Mouse (Mus musculus) A20 (cell line): ENCODE results near the gene Gfpt1.

Source experiments
- DNase-seq: peaks from one replicate; pipeline ENCODE4 v3.0.0-alpha.2; 2011; ENCODE audit warnings: low read depth, low spot score

Gene Gfpt1

DNA sequence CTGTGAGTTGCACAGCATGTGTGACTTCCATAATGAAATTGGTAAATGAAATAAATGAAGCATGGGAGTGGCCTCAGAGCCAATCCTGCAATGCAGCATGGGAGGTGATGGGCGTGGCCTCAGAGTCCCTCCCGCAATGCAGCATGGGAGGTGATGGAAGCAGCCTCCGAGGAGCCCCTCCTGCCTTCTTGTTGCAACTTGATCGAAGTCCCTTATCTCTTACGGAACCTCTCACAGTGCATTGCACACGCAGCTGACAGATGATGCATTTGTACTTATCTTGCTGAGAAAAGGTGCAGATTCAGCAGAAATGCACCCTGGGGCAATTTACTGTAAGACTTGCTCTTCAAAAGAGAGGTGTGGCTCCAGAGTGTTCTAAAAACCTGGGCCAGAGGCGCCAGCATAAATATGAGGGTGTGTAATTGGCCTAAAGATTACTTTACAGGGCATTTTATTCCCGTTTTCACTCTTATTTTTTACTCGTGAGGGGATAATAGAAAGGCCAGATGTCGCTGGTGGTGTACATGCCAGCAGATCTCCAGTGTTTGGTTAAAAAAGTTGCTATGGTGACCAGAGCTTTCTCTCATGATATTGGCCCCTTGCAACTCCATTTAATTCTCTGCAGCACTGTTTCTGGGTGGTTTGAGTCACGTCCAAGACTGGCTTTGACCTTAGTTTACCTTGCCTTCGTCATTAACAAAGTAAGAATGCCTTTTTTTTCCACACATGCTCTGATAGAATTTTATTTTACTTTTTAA is 97.3 kb downstream of the Gfpt1 start:
- DNase-seq: no peak
